Mouse (Mus musculus): ENCODE measurements at regions not wholly inside any gene's neighbourhood (a gene's known extent, or its start where the extent isn't known, plus 50 kb on each side); places are given as distances from the start of the nearest gene placed in this dataset.
"Not testable (repeated sequence)": the region's sequence is repeated elsewhere in the genome, so short reads cannot be mapped to it uniquely, and the experiment has no call there.

- H3K36me3 ChIP-seq (ENCODE audit: control insufficient read depth, insufficient read depth), result no peaks in the 10 kb centered on the region
- H3ac ChIP-seq (ENCODE audit: control insufficient read depth, insufficient read length), result no peak overlapping the region
- no peak overlapping the region for H3K4me3 ChIP-seq
- no peak overlapping the region for H3K4me2 ChIP-seq (ENCODE audit: low read depth)
- H3K79me2 ChIP-seq (ENCODE audit: control insufficient read depth, insufficient read depth), result no peaks in the 10 kb centered on the region
- TF ChIP-seq TCF12 (IDR thresholded peaks at IDR 0.05; ENCODE audit: insufficient read depth, poor library complexity, severe bottlenecking) (no peak), MAX (IDR thresholded peaks at IDR 0.05; ENCODE audit: low read depth) (no peak), CEBPB (IDR thresholded peaks at IDR 0.05; ENCODE audit: insufficient read depth, poor library complexity, severe bottlenecking) (no peak), MYOD1 (IDR thresholded peaks at IDR 0.05; ENCODE audit: control insufficient read depth in 1 of 3, insufficient read length in 2 of 3, low read depth in 2 of 3) (no peak), SRF (IDR thresholded peaks at IDR 0.05; ENCODE audit: control insufficient read depth, insufficient read length, low read depth) (no peak), POLR2A (IDR thresholded peaks at IDR 0.05; ENCODE audit: insufficient read length, low read depth) (no peak), USF1 (IDR thresholded peaks at IDR 0.05; ENCODE audit: low read depth) (no peak), TCF3 (IDR thresholded peaks at IDR 0.05; ENCODE audit: insufficient read length, low read depth) (no peak), POLR2AphosphoS2 (IDR thresholded peaks at IDR 0.05; ENCODE audit: insufficient read length, low read depth) (no peak)
- H3K27me3 ChIP-seq (ENCODE audit: control insufficient read depth, insufficient read depth, insufficient read length), result no peaks in the 10 kb centered on the region
Measured at GRCm38 (mm10) chr12:15078615-15079014, 738.1 kb downstream of the Trib2 start.

DNA sequence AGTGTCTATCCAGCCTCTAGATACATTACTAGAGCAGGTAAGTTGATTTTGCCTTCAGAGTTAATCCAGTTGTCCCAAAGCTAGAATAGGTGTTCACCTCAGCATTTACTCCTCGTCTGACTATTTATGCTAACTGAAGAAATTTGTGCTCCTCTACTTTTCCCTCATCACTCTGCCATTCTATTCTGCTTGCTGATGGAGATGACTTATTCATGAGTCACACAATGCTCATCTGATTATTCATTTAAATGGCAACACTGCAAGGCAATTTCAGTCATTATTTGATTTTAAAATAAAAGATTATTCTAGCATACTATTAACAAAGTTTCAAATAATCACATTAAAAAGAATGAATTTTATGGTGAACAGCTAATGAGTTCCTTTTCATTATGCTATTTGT is 752.4 kb downstream of the Trib2 start:
- no peak overlapping the region for H3K4me2 ChIP-seq (ENCODE audit: low read depth)
- no peak for TF ChIP-seq CEBPB (IDR thresholded peaks at IDR 0.05; ENCODE audit: insufficient read depth, poor library complexity, severe bottlenecking)
- TF ChIP-seq REST (IDR thresholded peaks at IDR 0.05; ENCODE audit: insufficient read depth, insufficient read length), result no peak
- TF ChIP-seq MAX (IDR thresholded peaks at IDR 0.05; ENCODE audit: low read depth), result no peak
- H3ac ChIP-seq (ENCODE audit: control insufficient read depth, insufficient read length), result no peak overlapping the region
- H3K36me3 ChIP-seq (ENCODE audit: control insufficient read depth, insufficient read depth), result no peaks in the 10 kb centered on the region
- no peak overlapping the region for H3K4me3 ChIP-seq
- no peaks in the 10 kb centered on the region for H3K27me3 ChIP-seq (ENCODE audit: control insufficient read depth, insufficient read depth, insufficient read length)
- H3K79me2 ChIP-seq (ENCODE audit: control insufficient read depth, insufficient read depth), result no peaks in the 10 kb centered on the region

DNA sequence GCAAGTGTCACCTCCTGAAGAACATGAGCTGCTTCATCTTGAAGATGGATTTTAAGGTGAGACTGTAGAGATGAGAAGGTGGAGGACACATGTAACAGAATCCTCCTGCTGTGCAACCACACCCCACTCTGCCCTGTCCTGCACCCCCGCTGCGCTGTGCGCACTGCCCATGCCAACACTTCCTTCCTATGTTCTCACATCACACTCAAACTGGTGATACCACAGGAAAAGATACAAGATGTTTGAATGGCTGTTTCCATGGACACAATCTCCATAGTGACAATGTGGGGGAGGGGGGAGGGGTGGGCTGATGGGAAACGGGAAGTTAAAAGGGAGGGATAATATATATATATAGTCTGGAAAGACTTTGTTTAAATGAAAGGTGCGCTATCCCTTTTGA is 765.3 kb downstream of the Trib2 start:
- Histone ChIP-seq H3K36me3 (ENCODE audit: control insufficient read depth, insufficient read depth) (no peaks in the 10 kb centered on the region), H3K4me3 (no peak overlapping the region), H3K79me2 (ENCODE audit: control insufficient read depth, insufficient read depth) (no peaks in the 10 kb centered on the region), H3K27me3 (ENCODE audit: control insufficient read depth, insufficient read depth, insufficient read length) (no peaks in the 10 kb centered on the region), H3ac (ENCODE audit: control insufficient read depth, insufficient read length) (no peak overlapping the region), H3K4me2 (ENCODE audit: low read depth) (no peak overlapping the region)
- TF ChIP-seq REST (IDR thresholded peaks at IDR 0.05; ENCODE audit: insufficient read depth, insufficient read length), result no peak

GRCm38 (mm10) chr12:15043264-15043663 is 773.5 kb downstream of the Trib2 start:
- H3K4me3 ChIP-seq, result no peak overlapping the region
- no peaks in the 10 kb centered on the region for H3K79me2 ChIP-seq (ENCODE audit: control insufficient read depth, insufficient read depth)
- no peaks in the 10 kb centered on the region for H3K27me3 ChIP-seq (ENCODE audit: control insufficient read depth, insufficient read depth, insufficient read length)
- TF ChIP-seq CEBPB (IDR thresholded peaks at IDR 0.05; ENCODE audit: insufficient read depth, poor library complexity, severe bottlenecking), result no peak
- TF ChIP-seq REST (IDR thresholded peaks at IDR 0.05; ENCODE audit: insufficient read depth, insufficient read length), result no peak
- no peak for TF ChIP-seq TCF3 (IDR thresholded peaks at IDR 0.05; ENCODE audit: insufficient read length, low read depth)
- TF ChIP-seq SRF (IDR thresholded peaks at IDR 0.05; ENCODE audit: control insufficient read depth, insufficient read length, low read depth), result no peak
- no peak for TF ChIP-seq USF1 (IDR thresholded peaks at IDR 0.05; ENCODE audit: low read depth)
- TF ChIP-seq TCF12 (IDR thresholded peaks at IDR 0.05; ENCODE audit: insufficient read depth, poor library complexity, severe bottlenecking), result no peak
- no peak for TF ChIP-seq MYOG (IDR thresholded peaks at IDR 0.05; ENCODE audit: control insufficient read depth in 1 of 3, insufficient read depth in 1 of 3, insufficient read length in 2 of 3, low read depth in 2 of 3)
- TF ChIP-seq POLR2A (IDR thresholded peaks at IDR 0.05; ENCODE audit: insufficient read length, low read depth), result no peak
- TF ChIP-seq MYOD1 (IDR thresholded peaks at IDR 0.05; ENCODE audit: control insufficient read depth in 1 of 3, insufficient read length in 2 of 3, low read depth in 2 of 3), result no peak
- no peak for TF ChIP-seq POLR2AphosphoS2 (IDR thresholded peaks at IDR 0.05; ENCODE audit: insufficient read length, low read depth)
- TF ChIP-seq E2F4 (IDR thresholded peaks at IDR 0.05; ENCODE audit: insufficient read depth), result no peak
- no peak for TF ChIP-seq MAX (IDR thresholded peaks at IDR 0.05; ENCODE audit: low read depth)
- H3ac ChIP-seq (ENCODE audit: control insufficient read depth, insufficient read length), result no peak overlapping the region
- no peak overlapping the region for H3K4me2 ChIP-seq (ENCODE audit: low read depth)
- H3K36me3 ChIP-seq (ENCODE audit: control insufficient read depth, insufficient read depth), result no peaks in the 10 kb centered on the region

- TF ChIP-seq E2F4 (IDR thresholded peaks at IDR 0.05; ENCODE audit: insufficient read depth) (no peak), TCF12 (IDR thresholded peaks at IDR 0.05; ENCODE audit: insufficient read depth, poor library complexity, severe bottlenecking) (no peak), POLR2AphosphoS2 (IDR thresholded peaks at IDR 0.05; ENCODE audit: insufficient read length, low read depth) (no peak), TCF3 (IDR thresholded peaks at IDR 0.05; ENCODE audit: insufficient read length, low read depth) (no peak), MYOG (IDR thresholded peaks at IDR 0.05; ENCODE audit: control insufficient read depth in 1 of 3, insufficient read depth in 1 of 3, insufficient read length in 2 of 3, low read depth in 2 of 3) (no peak), MYOD1 (IDR thresholded peaks at IDR 0.05; ENCODE audit: control insufficient read depth in 1 of 3, insufficient read length in 2 of 3, low read depth in 2 of 3) (no peak), SRF (IDR thresholded peaks at IDR 0.05; ENCODE audit: control insufficient read depth, insufficient read length, low read depth) (no peak), POLR2A (IDR thresholded peaks at IDR 0.05; ENCODE audit: insufficient read length, low read depth) (no peak), CEBPB (IDR thresholded peaks at IDR 0.05; ENCODE audit: insufficient read depth, poor library complexity, severe bottlenecking) (no peak), REST (IDR thresholded peaks at IDR 0.05; ENCODE audit: insufficient read depth, insufficient read length) (no peak)
- H3K79me2 ChIP-seq (ENCODE audit: control insufficient read depth, insufficient read depth), result no peaks in the 10 kb centered on the region
Measured at GRCm38 (mm10) chr12:15011091-15011490, 805.6 kb downstream of the Trib2 start.

DNA sequence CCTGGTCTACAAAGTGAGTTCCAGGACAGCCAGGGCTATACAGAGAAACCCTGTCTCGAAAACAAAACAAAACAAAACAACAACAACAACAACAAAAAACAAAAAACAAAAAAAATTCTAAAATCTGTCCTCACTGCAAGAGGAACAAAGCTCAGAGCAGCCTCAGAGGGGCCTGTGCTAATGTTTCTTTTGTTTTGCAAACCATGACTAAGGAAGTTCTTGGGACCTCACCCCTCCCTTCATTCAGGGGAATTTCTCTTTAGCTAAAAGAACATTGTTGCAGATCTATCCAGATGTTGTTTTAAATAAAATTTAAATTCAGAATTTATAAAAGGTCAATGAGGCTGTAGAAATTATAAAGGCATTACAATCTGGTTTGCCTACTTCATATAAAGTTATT is 814.3 kb downstream of the Trib2 start:
- not testable (repeated sequence) for H3K79me2 ChIP-seq (ENCODE audit: control insufficient read depth, insufficient read depth); H3K27me3 ChIP-seq (ENCODE audit: control insufficient read depth, insufficient read depth, insufficient read length); H3K4me2 ChIP-seq (ENCODE audit: low read depth); H3K36me3 ChIP-seq (ENCODE audit: control insufficient read depth, insufficient read depth); H3ac ChIP-seq (ENCODE audit: control insufficient read depth, insufficient read length); H3K4me3 ChIP-seq

More at GRCm38 (mm10) chr12:15011091-15011490, 805.6 kb downstream of the Trib2 start:
- H3K4me3 ChIP-seq, result no peak overlapping the region
- no peaks in the 10 kb centered on the region for H3K27me3 ChIP-seq (ENCODE audit: control insufficient read depth, insufficient read depth, insufficient read length)
- no peak overlapping the region for H3ac ChIP-seq (ENCODE audit: control insufficient read depth, insufficient read length)
- no peaks in the 10 kb centered on the region for H3K36me3 ChIP-seq (ENCODE audit: control insufficient read depth, insufficient read depth)
- H3K4me2 ChIP-seq (ENCODE audit: low read depth), result no peak overlapping the region
